Mouse (Mus musculus) forebrain, embryonic 16.5 days (tissue): ENCODE measurements at regions not wholly inside any gene's neighbourhood (a gene's known extent, or its start where the extent isn't known, plus 50 kb on each side); places are given as distances from the start of the nearest gene placed in this dataset.

ENCODE experiments used
- ATAC-seq: fragments of 200-750 bp; cut with Nextera tagmentation; 2 replicates; pipeline ENCODE4 v1.8.0; 2017; ENCODE audit warnings: mild to moderate bottlenecking, moderate library complexity
- H3K27ac ChIP-seq: fragments of 300-500 bp; sonication (generic); 2 replicates; pipeline ENCODE4 v1.5.1; 2014; ENCODE audit warnings: low read length, control low read depth
- H3K27me3 ChIP-seq: fragments of 300-500 bp; sonication (generic); replicated peaks from 2 replicates; pipeline ENCODE4 v1.6.1; 2014; ENCODE audit warnings: low read length; ENCODE audit not compliant: control insufficient read depth, insufficient read depth
- H3K36me3 ChIP-seq: fragments of 300-500 bp; sonication (generic); 2 replicates; pipeline ENCODE4 v1.6.1; 2014; ENCODE audit not compliant: control insufficient read depth, insufficient read depth
- H3K4me1 ChIP-seq: fragments of 300-500 bp; sonication (generic); replicated peaks from 2 replicates; pipeline ENCODE4 v1.6.1; 2014; ENCODE audit warnings: low read length; ENCODE audit not compliant: control insufficient read depth, insufficient read depth
- H3K4me2 ChIP-seq: fragments of 300-500 bp; sonication (generic); 2 replicates; pipeline ENCODE4 v1.6.1; 2014; ENCODE audit warnings: mild to moderate bottlenecking, low read length, control low read depth
- H3K4me3 ChIP-seq: fragments of 300-500 bp; sonication (generic); replicated peaks from 2 replicates; pipeline ENCODE4 v1.5.1; 2014; ENCODE audit warnings: mild to moderate bottlenecking, low read length, control low read depth
- H3K9ac ChIP-seq: fragments of 300-500 bp; sonication (generic); replicated peaks from 2 replicates; pipeline ENCODE4 v1.6.1; 2014; ENCODE audit warnings: low read depth, low read length, control low read depth
- H3K9me3 ChIP-seq: fragments of 300-500 bp; sonication (generic); 2 replicates; pipeline ENCODE4 v1.6.1; 2016; ENCODE audit warnings: low read length; ENCODE audit not compliant: control insufficient read depth
- WGBS: fragments of 180-500 bp; shearing (Covaris S2); extraction: QIAGEN DNeasy Blood & Tissue Kit; methylation state at CpG from one replicate; pipeline ENCODE4 v1.1.7; 2014; 5-methylcytosine and 5-hydroxymethylcytosine counted together

DNA sequence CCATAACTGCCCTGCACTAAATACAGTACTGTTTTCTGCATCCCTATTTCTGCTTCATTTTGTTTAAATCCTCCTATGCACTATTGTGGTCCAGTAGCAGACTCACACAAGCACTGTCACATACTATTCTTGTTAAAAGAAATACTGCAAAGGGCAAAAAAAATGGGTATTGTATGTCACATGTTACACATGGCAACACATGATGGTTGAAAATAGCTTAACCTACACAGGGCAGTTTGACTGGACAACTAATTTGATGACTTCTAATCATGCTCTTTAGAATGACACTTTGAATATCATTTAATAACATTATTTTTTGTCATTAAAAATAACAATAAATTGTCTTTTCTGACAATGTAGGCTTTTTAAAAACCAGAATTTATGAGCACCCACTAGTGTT lies 62.8 kb upstream of the Lrriq1 start:
- no peaks in the 10 kb centered on the region for H3K36me3 ChIP-seq
- no peak overlapping the region for H3K9ac ChIP-seq
- no peaks in the 10 kb centered on the region for H3K27me3 ChIP-seq
- no peak for ATAC-seq
- H3K9me3 ChIP-seq: no peaks in the 10 kb centered on the region
- H3K4me2 ChIP-seq: no peak overlapping the region
- H3K4me1 ChIP-seq: no peaks in the 10 kb centered on the region
- H3K4me3 ChIP-seq: no peak overlapping the region
- no peak overlapping the region for H3K27ac ChIP-seq

- Histone ChIP-seq H3K9me3 (no peaks in the 10 kb centered on the region), H3K9ac (no peak overlapping the region), H3K36me3 (no peaks in the 10 kb centered on the region), H3K4me1 (no peaks in the 10 kb centered on the region), H3K4me2 (no peak overlapping the region), H3K4me3 (no peak overlapping the region), H3K27ac (no peak overlapping the region), H3K27me3 (no peaks in the 10 kb centered on the region)
- WGBS: 15% methylated on average over 1 of the region's 1 CpGs
- ATAC-seq: peak; percentile 67; the same call in 1 of the 2 replicates
These were observed 58.2 kb upstream of the Slc6a15 start for GRCm38 (mm10) chr10:103309428-103309827.
